Comparison of ENCODE assay signal across 25 mouse cellular contexts in the genomic region with DNA sequence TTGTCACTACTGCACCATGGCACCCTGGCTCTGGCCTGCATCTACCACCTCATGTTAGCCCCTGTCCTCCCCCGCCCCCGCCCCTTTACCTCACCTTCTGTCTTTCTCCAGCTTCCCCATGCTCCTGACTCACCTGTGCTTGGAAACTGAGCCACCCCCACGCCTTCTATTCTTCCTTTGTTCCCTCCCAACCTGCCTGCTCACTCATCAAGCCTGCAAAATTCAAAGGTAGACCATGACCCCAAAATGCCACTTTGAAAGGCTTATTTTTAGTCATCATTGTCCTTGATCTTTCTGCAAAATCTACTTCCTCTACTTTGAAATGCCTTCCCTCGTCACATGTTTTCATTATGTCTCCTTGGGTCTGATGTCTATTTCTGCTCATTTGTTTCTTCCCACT.
A peak's percentile ranks its signal among the peaks of the same experiment; 100 is the strongest.
DNase-seq lines count a peak whose midpoint lies in the region; ATAC-seq lines count a peak whose summit lies in the region.
"Had no signal": no experiment of that assay in that cellular context is flagged by ENCODE, and none has a peak within 500 bp of the region (broad histone marks: within the 10 kb centered on the region; RNA-seq: fewer than 3 reads in every experiment).

No protein-coding gene starts in this region.

- DNase-seq in adrenal gland, adult 8-10 months = peak; percentile 64
- no peak for DNase-seq in adrenal gland, adult 18-20 months (ENCODE audit: low spot score in 2 of 2)
- DNase-seq in adrenal gland, postnatal 36 days = peak; percentile 50 to 63
- DNase-seq in left cerebral cortex, postnatal 14 days (ENCODE audit: low spot score in 2 of 2) = no peak
- DNase-seq: cerebellum, adult 11-12 months; cerebellum, adult 8-10 months; cerebellum, postnatal 10 days; cerebellum, postnatal 36 days; embryo, embryonic 11 days; gastrocnemius, postnatal 25 days; heart, adult 2 months; kidney, adult 11 months; kidney, adult 8-10 months had no signal

- no peak overlapping the region for H3K9ac ChIP-seq in hindbrain, embryonic 13.5 days
- H3K9ac ChIP-seq in hindbrain, embryonic 16.5 days (ENCODE audit: low read depth, low read length) = no peak overlapping the region
- H3K9ac ChIP-seq: embryonic facial prominence, embryonic 13.5 days; forebrain, embryonic 12.5 days; forebrain, embryonic 15.5 days; heart, embryonic 13.5 days; hindbrain, embryonic 15.5 days; intestine, embryonic 15.5 days had no signal

- H3K36me3 ChIP-seq in hindbrain, embryonic 13.5 days = peaks cover 3% of the 10 kb centered on the region; the same call in 1 of the 2 replicates
- H3K36me3 ChIP-seq in hindbrain, embryonic 16.5 days (ENCODE audit: control insufficient read depth, insufficient read depth, low read length) = 0 out of 2 replicates have a peak, but pooled peaks cover 3% of the 10 kb centered on the region
- H3K36me3 ChIP-seq: embryonic facial prominence, embryonic 13.5 days; hindbrain, embryonic 15.5 days; intestine, embryonic 15.5 days had no signal

- peak overlapping the region; percentile 5; the same call in 1 of the 2 replicates for H3K27ac ChIP-seq in hindbrain, embryonic 13.5 days
- H3K27ac ChIP-seq in hindbrain, embryonic 16.5 days (ENCODE audit: low read depth, low read length) = no peak overlapping the region
- H3K27ac ChIP-seq: embryonic facial prominence, embryonic 10.5 days; embryonic facial prominence, embryonic 13.5 days; forebrain, embryonic 12.5 days; forebrain, embryonic 15.5 days; heart, adult 2 months; heart, embryonic 10.5 days; heart, embryonic 13.5 days; hindbrain, embryonic 15.5 days; intestine, embryonic 15.5 days had no signal

- ATAC-seq in hindbrain, embryonic 13.5 days (ENCODE audit: low FRiP score) = no peak
- no peak for ATAC-seq in hindbrain, embryonic 16.5 days
- ATAC-seq: CD4-positive, CD25-positive, alpha-beta regulatory T cell, adult 4 months; forebrain, embryonic 15.5 days; intestine, embryonic 15.5 days had no signal

- WGBS in hindbrain, embryonic 13.5 days = 82% methylated on average over 4 of the region's 4 CpGs
- WGBS in hindbrain, embryonic 16.5 days = 95% methylated on average over 4 of the region's 4 CpGs

- H3K27me3 ChIP-seq in hindbrain, embryonic 13.5 days = no peaks in the 10 kb centered on the region
- H3K27me3 ChIP-seq in hindbrain, embryonic 16.5 days (replicated peaks; ENCODE audit: control insufficient read depth, insufficient read depth, low read length) = no peaks in the 10 kb centered on the region
- H3K27me3 ChIP-seq: embryonic facial prominence, embryonic 13.5 days; forebrain, embryonic 12.5 days; forebrain, embryonic 15.5 days; heart, embryonic 13.5 days; hindbrain, embryonic 15.5 days; intestine, embryonic 15.5 days had no signal

- peaks cover 21% of the 10 kb centered on the region for H3K4me1 ChIP-seq in hindbrain, embryonic 13.5 days (replicated peaks)
- H3K4me1 ChIP-seq in hindbrain, embryonic 16.5 days (ENCODE audit: control insufficient read depth, insufficient read depth, low read depth, low read length) = no peaks in the 10 kb centered on the region; the same call in 1 of the 2 replicates

- no peak overlapping the region for H3K4me3 ChIP-seq in hindbrain, embryonic 13.5 days
- no peak overlapping the region for H3K4me3 ChIP-seq in hindbrain, embryonic 16.5 days (ENCODE audit: low read length)
- H3K4me3 ChIP-seq: embryonic facial prominence, embryonic 10.5 days; embryonic facial prominence, embryonic 13.5 days; erythroblast, embryonic 14.5 days; forebrain, embryonic 12.5 days; forebrain, embryonic 15.5 days; heart, adult 2 months; heart, embryonic 10.5 days; heart, embryonic 13.5 days; hindbrain, embryonic 15.5 days; intestine, embryonic 15.5 days had no signal

- intact Hi-C loops in left cerebral cortex, postnatal 14 days (cut with DNase I) = no loop called here

- H3K9me3 ChIP-seq in hindbrain, embryonic 13.5 days = no peaks in the 10 kb centered on the region
- no peaks in the 10 kb centered on the region for H3K9me3 ChIP-seq in hindbrain, embryonic 16.5 days (ENCODE audit: control insufficient read depth, low read length)
- H3K9me3 ChIP-seq: embryonic facial prominence, embryonic 10.5 days; embryonic facial prominence, embryonic 13.5 days; forebrain, embryonic 12.5 days; forebrain, embryonic 15.5 days; heart, embryonic 10.5 days; heart, embryonic 13.5 days; hindbrain, embryonic 15.5 days; intestine, embryonic 15.5 days had no signal

- H3K4me2 ChIP-seq in hindbrain, embryonic 13.5 days = no peak overlapping the region
- H3K4me2 ChIP-seq in hindbrain, embryonic 16.5 days (ENCODE audit: low read length) = no peak overlapping the region
- H3K4me2 ChIP-seq: embryonic facial prominence, embryonic 13.5 days; forebrain, embryonic 12.5 days; forebrain, embryonic 15.5 days; heart, embryonic 13.5 days; hindbrain, embryonic 15.5 days; intestine, embryonic 15.5 days had no signal

Comparison
In these comparisons a context has a peak if more than half of its experiments do, and no peak if none do; other contexts are left out.
1. DNase-seq: peak in adrenal gland, adult 8-10 months (single experiment) and adrenal gland, postnatal 36 days (2 of 2); none in adrenal gland, adult 18-20 months (0 of 2) and left cerebral cortex, postnatal 14 days (0 of 2).